Mouse (Mus musculus) forebrain, embryonic 13.5 days (tissue): ENCODE measurements around the gene Nudt16l1. TPM values are rescaled to one million over a fixed set of nuclear protein-coding genes. Genes with fewer than 3 reads are reported as not detected.

Source experiments
- ATAC-seq: fragments of 200-750 bp; cut with Nextera tagmentation; 2 replicates; pipeline ENCODE4 v1.8.0; 2017
- H3K27ac ChIP-seq: fragments of 300-500 bp; sonication (generic); 2 replicates; pipeline ENCODE4 v1.5.1; 2015; ENCODE audit warnings: inconsistent platforms, mild to moderate bottlenecking, moderate library complexity
- H3K27me3 ChIP-seq: fragments of 300-500 bp; sonication (generic); 2 replicates; pipeline ENCODE4 v1.6.1; 2015; ENCODE audit warnings: mild to moderate bottlenecking, inconsistent platforms
- H3K36me3 ChIP-seq: fragments of 300-500 bp; sonication (generic); 2 replicates; pipeline ENCODE4 v1.6.1; 2015; ENCODE audit warnings: mild to moderate bottlenecking, inconsistent platforms; ENCODE audit not compliant: poor library complexity, severe bottlenecking
- H3K4me1 ChIP-seq: fragments of 300-500 bp; sonication (generic); 2 replicates; pipeline ENCODE4 v1.6.1; 2015; ENCODE audit warnings: inconsistent platforms
- H3K4me2 ChIP-seq: fragments of 300-500 bp; sonication (generic); 2 replicates; pipeline ENCODE4 v1.6.1; 2015; ENCODE audit warnings: inconsistent platforms, mild to moderate bottlenecking, moderate library complexity
- H3K4me3 ChIP-seq: fragments of 300-500 bp; sonication (generic); 2 replicates; pipeline ENCODE4 v1.5.1; 2015; ENCODE audit warnings: mild to moderate bottlenecking, inconsistent platforms
- H3K9ac ChIP-seq: fragments of 300-500 bp; sonication (generic); 2 replicates; pipeline ENCODE4 v1.6.1; 2015; ENCODE audit warnings: mild to moderate bottlenecking, inconsistent platforms
- H3K9me3 ChIP-seq: fragments of 300-500 bp; sonication (generic); replicated peaks from 2 replicates; pipeline ENCODE4 v1.6.1; 2016; ENCODE audit warnings: inconsistent platforms
- WGBS: fragments of 180-500 bp; shearing (Covaris S2); methylation state at CpG from one replicate; pipeline ENCODE4 v1.1.7; 2015; 5-methylcytosine and 5-hydroxymethylcytosine counted together
- polyA plus RNA-seq: library from polyadenylated mRNA; unstranded; fragments of >200 nt; fragmentation: Nextera tagmentation; extraction: Ambion mirVana; gene quantifications from 2 replicates; pipeline ENCODE4 v1.2.1, GENCODE M21; 2015

Nudt16l1 gene
- polyA plus RNA-seq, 1 experiment from 2014 or later = 134 TPM

GRCm38 (mm10) chr16:4965392-4966129 is 27.0 kb downstream of the Nudt16l1 start:
- H3K4me2 ChIP-seq = peak overlapping the region; percentile 88

GRCm38 (mm10) chr16:4968426-4968825 is 29.9 kb downstream of the Nudt16l1 start:
- H3K4me3 ChIP-seq = no peak overlapping the region
- peaks cover 18% of the 10 kb centered on the region for H3K4me1 ChIP-seq
- WGBS = 79% methylated on average over 3 of the region's 3 CpGs
- no peak overlapping the region for H3K27ac ChIP-seq
- no peaks in the 10 kb centered on the region for H3K27me3 ChIP-seq
- no peak overlapping the region for H3K9ac ChIP-seq
- H3K9me3 ChIP-seq = no peaks in the 10 kb centered on the region
- no peak for ATAC-seq
- 0 out of 2 replicates have a peak, but pooled peaks cover 9% of the 10 kb centered on the region for H3K36me3 ChIP-seq
- H3K4me2 ChIP-seq = no peak overlapping the region

More at GRCm38 (mm10) chr16:4965392-4966129, 27.0 kb downstream of the Nudt16l1 start:
- Histone ChIP-seq H3K4me3 (peak overlapping the region; percentile 92), H3K36me3 (0 out of 2 replicates have a peak, but pooled peaks cover 9% of the 10 kb centered on the region), H3K4me1 (peaks cover 34% of the 10 kb centered on the region), H3K27ac (no peak overlapping the region), H3K9ac (0 out of 2 replicates have a peak overlapping the region, but pooled peaks have one; percentile 92), H3K27me3 (no peaks in the 10 kb centered on the region), H3K9me3 (no peaks in the 10 kb centered on the region)
- no peak for ATAC-seq
- 90% methylated on average over 8 of the region's 8 CpGs for WGBS

GRCm38 (mm10) chr16:4969055-4969843 is 30.7 kb downstream of the Nudt16l1 start:
- no peaks in the 10 kb centered on the region for H3K27me3 ChIP-seq
- 85% methylated on average over 5 of the region's 5 CpGs for WGBS
- no peak overlapping the region for H3K4me2 ChIP-seq
- H3K4me3 ChIP-seq = no peak overlapping the region
- no peaks in the 10 kb centered on the region for H3K9me3 ChIP-seq
- peaks cover 17% of the 10 kb centered on the region for H3K4me1 ChIP-seq
- 0 out of 2 replicates have a peak, but pooled peaks cover 9% of the 10 kb centered on the region for H3K36me3 ChIP-seq
- ATAC-seq = no peak
- no peak overlapping the region for H3K9ac ChIP-seq
- no peak overlapping the region for H3K27ac ChIP-seq

GRCm38 (mm10) chr16:4971626-4972025 is 33.1 kb downstream of the Nudt16l1 start:
- Histone ChIP-seq H3K9ac (no peak overlapping the region), H3K27ac (no peak overlapping the region), H3K4me3 (no peak overlapping the region), H3K9me3 (no peaks in the 10 kb centered on the region), H3K36me3 (0 out of 2 replicates have a peak, but pooled peaks cover 9% of the 10 kb centered on the region), H3K27me3 (no peaks in the 10 kb centered on the region), H3K4me2 (no peak overlapping the region), H3K4me1 (no peaks in the 10 kb centered on the region)
- 89% methylated on average over 4 of the region's 4 CpGs for WGBS
- ATAC-seq = no peak

GRCm38 (mm10) chr16:4974521-4974920 is 36.0 kb downstream of the Nudt16l1 start:
- Histone ChIP-seq H3K27ac (no peak overlapping the region), H3K4me2 (no peak overlapping the region), H3K36me3 (no peaks in the 10 kb centered on the region), H3K9me3 (no peaks in the 10 kb centered on the region), H3K9ac (no peak overlapping the region), H3K4me3 (no peak overlapping the region), H3K4me1 (no peaks in the 10 kb centered on the region), H3K27me3 (no peaks in the 10 kb centered on the region)
- WGBS = 85% methylated on average over 5 of the region's 5 CpGs
- ATAC-seq = no peak

- no peak for ATAC-seq
- H3K27me3 ChIP-seq = no peaks in the 10 kb centered on the region
- no peaks in the 10 kb centered on the region for H3K4me1 ChIP-seq
- H3K9me3 ChIP-seq = no peaks in the 10 kb centered on the region
- H3K9ac ChIP-seq = no peak overlapping the region
- 74% methylated on average over 2 of the region's 2 CpGs for WGBS
- no peak overlapping the region for H3K27ac ChIP-seq
- no peaks in the 10 kb centered on the region for H3K36me3 ChIP-seq
- H3K4me3 ChIP-seq = no peak overlapping the region
- H3K4me2 ChIP-seq = no peak overlapping the region
These were observed 37.6 kb downstream of the Nudt16l1 start for GRCm38 (mm10) chr16:4976180-4976579.

- no peaks in the 10 kb centered on the region for H3K36me3 ChIP-seq
- H3K27ac ChIP-seq = no peak overlapping the region
- no peaks in the 10 kb centered on the region for H3K4me1 ChIP-seq
- H3K9ac ChIP-seq = 0 out of 2 replicates have a peak overlapping the region, but pooled peaks have one; percentile 8
- 74% methylated on average over 5 of the region's 5 CpGs for WGBS
- no peaks in the 10 kb centered on the region for H3K9me3 ChIP-seq
- no peaks in the 10 kb centered on the region for H3K27me3 ChIP-seq
- no peak overlapping the region for H3K4me3 ChIP-seq
- no peak overlapping the region for H3K4me2 ChIP-seq
- no peak for ATAC-seq
These were observed 39.9 kb downstream of the Nudt16l1 start for GRCm38 (mm10) chr16:4978275-4979051.

GRCm38 (mm10) chr16:4979755-4980380 is 41.3 kb downstream of the Nudt16l1 start:
- ATAC-seq = peak; percentile 62; the same call in 1 of the 2 replicates
- 71% methylated on average over 4 of the region's 4 CpGs for WGBS
- Histone ChIP-seq H3K9ac (no peak overlapping the region), H3K27ac (no peak overlapping the region), H3K9me3 (no peaks in the 10 kb centered on the region), H3K36me3 (no peaks in the 10 kb centered on the region), H3K4me1 (no peaks in the 10 kb centered on the region), H3K27me3 (no peaks in the 10 kb centered on the region), H3K4me3 (no peak overlapping the region), H3K4me2 (no peak overlapping the region)

GRCm38 (mm10) chr16:4984717-4985116 is 46.2 kb downstream of the Nudt16l1 start:
- no peaks in the 10 kb centered on the region for H3K27me3 ChIP-seq
- H3K9ac ChIP-seq = no peak overlapping the region
- no peaks in the 10 kb centered on the region for H3K4me1 ChIP-seq
- ATAC-seq = no peak
- WGBS = 93% methylated on average over 12 of the region's 12 CpGs
- H3K4me2 ChIP-seq = no peak overlapping the region
- no peaks in the 10 kb centered on the region for H3K36me3 ChIP-seq
- H3K9me3 ChIP-seq = no peaks in the 10 kb centered on the region
- no peak overlapping the region for H3K4me3 ChIP-seq
- no peak overlapping the region for H3K27ac ChIP-seq
